In the genomic region with DNA sequence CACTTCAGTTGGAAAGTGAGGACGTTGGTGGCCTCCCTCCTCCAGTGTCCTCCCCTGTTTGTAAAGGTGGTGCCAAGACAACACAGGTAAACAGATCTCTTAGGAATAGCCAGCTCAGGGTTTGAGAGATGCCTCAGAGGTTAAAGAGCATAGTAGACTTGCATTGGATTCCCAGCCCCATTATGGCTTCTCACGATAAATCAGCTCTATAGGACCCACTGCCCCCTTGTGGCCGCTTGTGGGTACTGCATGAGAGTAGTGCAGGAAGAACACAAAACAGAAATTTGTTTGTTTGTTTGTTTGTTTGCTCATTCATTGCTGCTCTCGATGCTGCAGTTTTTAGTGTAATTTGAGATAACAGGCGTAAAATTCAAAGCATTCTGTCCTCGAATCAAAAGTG, we compare ENCODE assay signal across 8 mouse cellular contexts.
DNase-seq lines count a peak whose midpoint lies in the region; ATAC-seq and TF ChIP-seq lines count a peak whose summit lies in the region.

No protein-coding gene starts in this region.

- no peak for TF ChIP-seq POLR2A in kidney, adult 2 months (IDR thresholded peaks at IDR 0.05; ENCODE audit: low read depth, low read length)
- TF ChIP-seq POLR2A in bone marrow, adult 2 months (IDR thresholded peaks at IDR 0.05; ENCODE audit: borderline replicate concordance, control insufficient read depth, low read depth, low read length): no peak

- 28% methylated on average over 6 of the region's 6 CpGs for WGBS in kidney, adult 2 months
- 37% methylated on average over 6 of the region's 6 CpGs for WGBS in kidney, embryonic 16.5 days
- WGBS in bone marrow, adult 2 months: 25% methylated on average over 6 of the region's 6 CpGs
- WGBS in embryonic facial prominence, embryonic 11.5 days: 21% methylated on average over 6 of the region's 6 CpGs
- WGBS in limb, embryonic 10.5 days: 25% methylated on average over 6 of the region's 6 CpGs

- no peaks in the 10 kb centered on the region for H3K4me1 ChIP-seq in kidney, adult 2 months (ENCODE audit: control insufficient read depth, insufficient read depth, low read length)
- H3K4me1 ChIP-seq in kidney, embryonic 16.5 days (ENCODE audit: insufficient read depth, low read length): no peaks in the 10 kb centered on the region
- 0 out of 2 replicates have a peak, but pooled peaks cover 2% of the 10 kb centered on the region for H3K4me1 ChIP-seq in G1E (ENCODE audit: insufficient read depth, low read depth, low read length)
- no peaks in the 10 kb centered on the region; the same call in 1 of the 2 replicates for H3K4me1 ChIP-seq in bone marrow, adult 2 months (ENCODE audit: control insufficient read depth, insufficient read depth, low read length)
- H3K4me1 ChIP-seq in embryonic facial prominence, embryonic 11.5 days (ENCODE audit: control insufficient read depth, insufficient read depth, low read length): no peaks in the 10 kb centered on the region
- H3K4me1 ChIP-seq in limb, embryonic 10.5 days: no peaks in the 10 kb centered on the region

- DNase-seq in kidney, adult 2 months: peak; percentile 59
- DNase-seq in G1E (ENCODE audit: low spot score): peak; percentile 40
- DNase-seq in embryonic facial prominence, embryonic 11.5 days (ENCODE audit: low spot score): peak; percentile 65
- peak; percentile 72 for DNase-seq in limb, embryonic 10.5 days (ENCODE audit: low spot score)
- peak; percentile 73 for DNase-seq in retina, postnatal 1 day
- peak; percentile 49 for DNase-seq in urinary bladder, postnatal 25 days (ENCODE audit: low spot score)

- H3K27me3 ChIP-seq in kidney, adult 2 months (replicated peaks; ENCODE audit: control insufficient read depth, insufficient read depth, low read length): no peaks in the 10 kb centered on the region
- H3K27me3 ChIP-seq in kidney, embryonic 16.5 days (ENCODE audit: insufficient read depth, low read length): no peaks in the 10 kb centered on the region
- peaks cover 34% of the 10 kb centered on the region for H3K27me3 ChIP-seq in G1E (ENCODE audit: insufficient read depth, low read length)
- H3K27me3 ChIP-seq in embryonic facial prominence, embryonic 11.5 days (ENCODE audit: control insufficient read depth, insufficient read depth, low read length): no peaks in the 10 kb centered on the region
- 0 out of 2 replicates have a peak, but pooled peaks cover 6% of the 10 kb centered on the region for H3K27me3 ChIP-seq in limb, embryonic 10.5 days (ENCODE audit: low read depth, poor library complexity, severe bottlenecking)

- no peak overlapping the region for H3K4me2 ChIP-seq in kidney, embryonic 16.5 days (replicated peaks; ENCODE audit: low read depth, low read length)
- H3K4me2 ChIP-seq in embryonic facial prominence, embryonic 11.5 days (ENCODE audit: low read depth, low read length): no peak overlapping the region

- no peak overlapping the region for H3K4me3 ChIP-seq in kidney, adult 2 months (ENCODE audit: insufficient read depth, low read depth, low read length)
- H3K4me3 ChIP-seq in kidney, embryonic 16.5 days (ENCODE audit: low read length): no peak overlapping the region
- H3K4me3 ChIP-seq in G1E (ENCODE audit: low read depth, low read length): no peak overlapping the region
- H3K4me3 ChIP-seq in bone marrow, adult 2 months (replicated peaks; ENCODE audit: control insufficient read depth, low read depth, low read length): no peak overlapping the region
- H3K4me3 ChIP-seq in embryonic facial prominence, embryonic 11.5 days (ENCODE audit: low read depth, low read length): no peak overlapping the region
- H3K4me3 ChIP-seq in limb, embryonic 10.5 days: no peak overlapping the region

- no peak overlapping the region for H3K27ac ChIP-seq in kidney, adult 2 months (ENCODE audit: insufficient read depth, low read depth, low read length)
- H3K27ac ChIP-seq in kidney, embryonic 16.5 days (ENCODE audit: low read length): no peak overlapping the region
- no peak overlapping the region for H3K27ac ChIP-seq in bone marrow, adult 2 months (ENCODE audit: control insufficient read depth, insufficient read depth, low read depth, low read length, poor library complexity)
- no peak overlapping the region for H3K27ac ChIP-seq in embryonic facial prominence, embryonic 11.5 days (replicated peaks; ENCODE audit: low read depth, low read length)
- no peak overlapping the region for H3K27ac ChIP-seq in limb, embryonic 10.5 days

- peak; percentile 72 for TF ChIP-seq CTCF in kidney, adult 2 months (conservative IDR thresholded peaks at IDR 0.05; ENCODE audit: insufficient read depth, insufficient read length, low read depth, low read length)
- TF ChIP-seq CTCF in G1E (IDR thresholded peaks at IDR 0.05; ENCODE audit: low read depth, low read length): peak; percentile 98
- TF ChIP-seq CTCF in bone marrow, adult 2 months (IDR thresholded peaks at IDR 0.05; ENCODE audit: control insufficient read depth, insufficient read depth, low read length): peak; percentile 77

- no peaks in the 10 kb centered on the region for H3K36me3 ChIP-seq in kidney, adult 2 months (ENCODE audit: control insufficient read depth, insufficient read depth, low read length)
- H3K36me3 ChIP-seq in kidney, embryonic 16.5 days (ENCODE audit: insufficient read depth, low read length): no peaks in the 10 kb centered on the region
- no peaks in the 10 kb centered on the region for H3K36me3 ChIP-seq in G1E (replicated peaks)
- H3K36me3 ChIP-seq in embryonic facial prominence, embryonic 11.5 days (replicated peaks; ENCODE audit: control insufficient read depth, insufficient read depth, low read depth, low read length): no peaks in the 10 kb centered on the region
- no peaks in the 10 kb centered on the region for H3K36me3 ChIP-seq in limb, embryonic 10.5 days

- H3K9me3 ChIP-seq in kidney, embryonic 16.5 days (ENCODE audit: low read length): 0 out of 2 replicates have a peak, but pooled peaks cover 3% of the 10 kb centered on the region
- H3K9me3 ChIP-seq in G1E (replicated peaks): peaks cover 8% of the 10 kb centered on the region; the same call in 1 of the 2 replicates
- H3K9me3 ChIP-seq in embryonic facial prominence, embryonic 11.5 days (replicated peaks; ENCODE audit: control insufficient read depth, low read length): no peaks in the 10 kb centered on the region
- H3K9me3 ChIP-seq in limb, embryonic 10.5 days (replicated peaks): no peaks in the 10 kb centered on the region

- no peak overlapping the region for H3K9ac ChIP-seq in kidney, embryonic 16.5 days (replicated peaks; ENCODE audit: low read length)
- H3K9ac ChIP-seq in embryonic facial prominence, embryonic 11.5 days (replicated peaks; ENCODE audit: low read length): no peak overlapping the region

- no peak for ATAC-seq in kidney, embryonic 16.5 days (ENCODE audit: low FRiP score, low TSS enrichment)
- ATAC-seq in G1E (ENCODE audit: extremely low read depth, insufficient number of reproducible peaks, low FRiP score, poor library complexity, severe bottlenecking): 0 out of 2 replicates have a peak, but pooled peaks have one; percentile 22
- ATAC-seq in embryonic facial prominence, embryonic 11.5 days (replicated peaks; ENCODE audit: insufficient number of reproducible peaks, low FRiP score, low TSS enrichment, low read depth): no peak
